Mouse (Mus musculus) forebrain, embryonic 12.5 days (tissue): ENCODE data around the gene Rpl27a. TPM values are rescaled to one million over a fixed set of nuclear protein-coding genes. Genes with fewer than 3 reads are reported as not detected.

Experiments
- ATAC-seq: fragments of 200-750 bp; cut with Nextera tagmentation; 2 replicates; pipeline ENCODE4 v1.8.0; 2017; ENCODE audit warnings: moderate TSS enrichment; ENCODE audit not compliant: low FRiP score
- H3K27ac ChIP-seq: fragments of 300-500 bp; sonication (generic); 2 replicates; pipeline ENCODE4 v1.5.1; 2016; ENCODE audit warnings: mild to moderate bottlenecking
- H3K27me3 ChIP-seq: fragments of 300-500 bp; sonication (generic); 2 replicates; pipeline ENCODE4 v1.6.1; 2016; ENCODE audit warnings: mild to moderate bottlenecking
- H3K36me3 ChIP-seq: fragments of 300-500 bp; sonication (generic); replicated peaks from 2 replicates; pipeline ENCODE4 v1.6.1; 2016; ENCODE audit warnings: mild to moderate bottlenecking
- H3K4me1 ChIP-seq: fragments of 300-500 bp; sonication (generic); 2 replicates; pipeline ENCODE4 v1.6.1; 2016
- H3K4me2 ChIP-seq: fragments of 300-500 bp; sonication (generic); 2 replicates; pipeline ENCODE4 v1.6.1; 2016; ENCODE audit warnings: mild to moderate bottlenecking, moderate library complexity
- H3K4me3 ChIP-seq: fragments of 300-500 bp; sonication (generic); replicated peaks from 2 replicates; pipeline ENCODE4 v1.5.1; 2016; ENCODE audit warnings: mild to moderate bottlenecking
- H3K9ac ChIP-seq: fragments of 300-500 bp; sonication (generic); 2 replicates; pipeline ENCODE4 v1.6.1; 2016; ENCODE audit warnings: mild to moderate bottlenecking
- H3K9me3 ChIP-seq: fragments of 300-500 bp; sonication (generic); 2 replicates; pipeline ENCODE4 v1.6.1; 2016
- WGBS: fragments of 180-500 bp; shearing (Covaris S2); methylation state at CpG from one replicate; pipeline ENCODE4 v1.1.7; 2016; 5-methylcytosine and 5-hydroxymethylcytosine counted together
- polyA plus RNA-seq: library from polyadenylated mRNA; unstranded; fragments of >200 nt; fragmentation: Nextera tagmentation; extraction: Ambion mirVana; gene quantifications from 2 replicates; pipeline ENCODE4 v1.2.1, GENCODE M21; 2016

Rpl27a gene
- polyA plus RNA-seq, 1 experiment from 2014 or later: 98.3 TPM

DNA sequence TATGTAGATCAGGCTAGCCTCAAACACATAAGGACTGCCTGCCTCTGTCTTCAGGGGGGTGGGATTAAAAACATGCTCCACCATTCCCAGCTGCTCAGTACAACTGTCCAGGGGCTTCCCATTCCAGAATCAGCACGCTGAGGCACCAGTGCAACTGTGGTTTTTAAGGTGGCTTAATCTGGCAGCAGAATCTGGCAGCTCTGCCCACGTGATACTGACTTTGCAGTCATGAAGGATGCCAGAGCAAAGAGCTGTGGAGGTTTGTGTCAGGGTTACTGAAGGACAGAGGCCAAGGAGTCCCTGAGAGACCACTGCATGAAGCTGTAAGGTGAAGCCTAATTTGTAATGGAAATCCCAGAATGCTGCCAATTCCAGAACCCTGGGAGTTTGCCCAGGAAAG is 8.1 kb upstream of the Rpl27a start:
- H3K4me3 ChIP-seq: no peak overlapping the region
- H3K36me3 ChIP-seq: no peaks in the 10 kb centered on the region
- no peaks in the 10 kb centered on the region for H3K27me3 ChIP-seq
- H3K9ac ChIP-seq: no peak overlapping the region
- WGBS: 67% methylated on average over 2 of the region's 2 CpGs
- ATAC-seq: no peak
- H3K4me2 ChIP-seq: no peak overlapping the region
- H3K27ac ChIP-seq: no peak overlapping the region
- peaks cover 15% of the 10 kb centered on the region for H3K4me1 ChIP-seq
- H3K9me3 ChIP-seq: no peaks in the 10 kb centered on the region

DNA sequence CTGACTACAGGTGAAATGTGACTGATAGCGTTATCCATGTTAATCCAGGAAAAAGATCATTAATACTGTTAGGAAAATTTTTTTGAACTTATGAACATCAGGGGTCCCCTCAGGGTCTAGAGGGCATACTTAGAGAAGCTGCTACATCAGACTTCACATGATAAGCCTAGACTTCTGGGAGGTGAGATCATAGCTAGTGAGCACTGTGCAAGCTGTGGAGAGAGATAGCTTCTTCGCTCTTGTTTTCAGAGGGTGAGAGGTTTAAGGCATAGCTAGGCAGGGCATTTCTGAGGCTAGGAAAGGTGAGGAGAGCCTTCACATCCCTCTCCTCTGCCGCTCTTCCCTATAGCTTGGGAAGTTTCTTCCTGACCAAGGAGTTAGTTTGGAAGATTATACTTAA is 7.1 kb upstream of the Rpl27a start:
- Histone ChIP-seq H3K4me1 (peaks cover 12% of the 10 kb centered on the region), H3K36me3 (no peaks in the 10 kb centered on the region), H3K4me2 (no peak overlapping the region), H3K27ac (no peak overlapping the region), H3K9ac (no peak overlapping the region), H3K9me3 (no peaks in the 10 kb centered on the region), H3K4me3 (no peak overlapping the region), H3K27me3 (no peaks in the 10 kb centered on the region)
- 89% methylated on average over 3 of the region's 3 CpGs for WGBS
- ATAC-seq: no peak

DNA sequence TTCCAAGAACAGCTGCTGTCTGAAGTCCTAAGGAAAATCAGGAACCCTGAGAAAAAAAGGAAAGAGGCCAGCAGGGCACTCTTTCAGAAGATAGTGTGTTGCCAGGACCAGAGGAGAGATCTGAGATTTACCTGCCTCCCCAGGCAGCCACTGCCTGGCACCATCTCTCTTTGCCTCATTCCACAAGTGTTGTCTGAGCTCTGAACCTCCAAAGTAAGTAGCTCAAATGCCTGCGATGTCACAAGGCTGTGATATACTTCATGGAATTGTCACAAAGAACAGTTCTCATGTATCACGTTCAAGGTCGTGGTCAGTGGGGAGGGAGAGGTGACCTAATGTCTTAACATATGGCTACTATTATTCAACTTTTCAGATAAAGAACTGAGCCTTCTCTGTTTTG is 2.4 kb upstream of the Rpl27a start:
- Histone ChIP-seq H3K27ac (no peak overlapping the region), H3K4me3 (no peak overlapping the region), H3K4me1 (peaks cover 25% of the 10 kb centered on the region), H3K9me3 (no peaks in the 10 kb centered on the region), H3K27me3 (no peaks in the 10 kb centered on the region), H3K9ac (no peak overlapping the region), H3K36me3 (peaks cover 11% of the 10 kb centered on the region), H3K4me2 (no peak overlapping the region)
- ATAC-seq: no peak
- WGBS: 88% methylated on average over 3 of the region's 3 CpGs

DNA sequence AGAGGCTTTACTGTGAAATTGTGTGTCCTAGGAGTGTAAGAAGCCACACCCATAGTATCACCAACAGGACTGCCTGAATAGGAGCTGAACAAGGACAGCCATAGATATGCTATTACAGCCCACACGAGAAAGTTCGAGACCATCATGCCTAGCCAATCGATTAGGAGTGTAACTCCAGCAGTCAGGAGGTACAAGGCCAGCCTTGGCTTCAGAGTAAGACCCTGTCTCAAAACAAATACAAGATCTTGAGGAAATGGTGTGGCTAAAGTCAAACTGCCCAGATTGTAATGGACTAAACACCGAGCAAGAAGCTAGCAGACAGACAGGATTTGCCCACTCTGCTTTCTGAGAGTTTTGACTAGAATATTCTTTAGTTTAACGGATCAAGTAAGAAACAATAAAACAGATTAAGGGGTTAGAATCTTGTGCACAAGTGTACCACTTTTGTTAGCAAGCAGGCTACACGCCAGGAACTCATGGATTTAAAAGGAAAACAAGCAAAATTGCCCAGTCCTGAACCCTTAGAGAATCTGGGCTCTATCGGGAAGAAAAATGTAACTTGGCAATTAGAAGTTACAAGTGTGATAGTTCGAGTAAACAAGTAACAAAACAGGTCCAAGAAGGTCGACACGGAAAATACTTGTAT is 788 bp upstream of the Rpl27a start:
- peak overlapping the region; percentile 96 for H3K4me3 ChIP-seq
- H3K4me2 ChIP-seq: peak overlapping the region; percentile 65
- no peaks in the 10 kb centered on the region for H3K9me3 ChIP-seq
- H3K4me1 ChIP-seq: peaks cover 28% of the 10 kb centered on the region
- WGBS: 22% methylated on average over 10 of the region's 10 CpGs
- no peaks in the 10 kb centered on the region for H3K27me3 ChIP-seq
- no peak; the same call in 1 of the 2 replicates for ATAC-seq
- H3K9ac ChIP-seq: peak overlapping the region; percentile 71
- peak overlapping the region; percentile 97 for H3K27ac ChIP-seq
- peaks cover 27% of the 10 kb centered on the region for H3K36me3 ChIP-seq

DNA sequence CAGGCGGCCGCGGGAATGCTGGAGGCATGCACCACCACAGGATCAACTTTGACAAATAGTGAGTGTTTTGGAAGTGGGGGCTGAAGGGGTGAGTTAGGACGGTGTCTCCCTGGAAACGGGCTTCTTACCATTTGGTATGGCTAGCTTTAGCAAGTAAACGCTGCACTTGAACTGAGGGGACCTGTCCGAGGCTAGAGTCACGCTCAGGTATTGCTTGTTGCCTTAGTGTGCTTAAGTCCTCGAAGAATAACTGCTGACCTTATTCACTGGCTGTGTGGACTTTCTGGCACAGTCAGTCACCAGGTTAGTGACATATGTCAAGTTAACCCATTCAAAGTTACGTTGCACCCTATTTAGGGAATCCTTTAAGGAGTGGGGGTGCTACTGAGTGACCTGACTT is 989 bp downstream of the Rpl27a start:
- H3K4me1 ChIP-seq: peaks cover 28% of the 10 kb centered on the region
- H3K9ac ChIP-seq: peak overlapping the region; percentile 97
- 5% methylated on average over 10 of the region's 10 CpGs for WGBS
- no peak for ATAC-seq
- H3K27ac ChIP-seq: peak overlapping the region; percentile 87
- peak overlapping the region; percentile 96 for H3K4me3 ChIP-seq
- no peaks in the 10 kb centered on the region for H3K9me3 ChIP-seq
- no peaks in the 10 kb centered on the region for H3K27me3 ChIP-seq
- peaks cover 45% of the 10 kb centered on the region for H3K36me3 ChIP-seq
- peak overlapping the region; percentile 92 for H3K4me2 ChIP-seq

DNA sequence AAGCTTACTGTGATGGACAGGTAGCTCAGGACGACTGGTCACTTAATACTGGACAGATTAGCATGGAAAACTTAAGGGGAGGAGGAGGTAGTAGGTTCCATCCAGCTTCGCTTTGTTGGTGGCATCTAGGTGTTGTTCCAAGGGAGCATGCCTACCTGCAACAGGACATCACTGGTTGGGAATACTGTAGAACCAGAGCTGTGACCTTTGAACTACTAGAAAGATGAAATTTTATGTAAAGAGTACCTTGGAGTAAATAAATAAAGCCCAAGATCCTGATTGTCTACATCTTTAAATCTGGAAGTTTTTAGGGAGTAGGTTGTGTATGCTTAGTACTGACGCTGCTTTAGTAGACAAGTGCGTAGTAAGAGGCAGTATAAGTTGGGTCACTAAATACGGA is 3.1 kb downstream of the Rpl27a start:
- H3K9me3 ChIP-seq: no peaks in the 10 kb centered on the region
- no peak overlapping the region for H3K9ac ChIP-seq
- H3K4me2 ChIP-seq: no peak overlapping the region
- H3K27me3 ChIP-seq: no peaks in the 10 kb centered on the region
- 84% methylated on average over 5 of the region's 5 CpGs for WGBS
- H3K27ac ChIP-seq: no peak overlapping the region
- ATAC-seq: no peak
- no peak overlapping the region for H3K4me3 ChIP-seq
- peaks cover 61% of the 10 kb centered on the region for H3K36me3 ChIP-seq
- peaks cover 28% of the 10 kb centered on the region for H3K4me1 ChIP-seq

DNA sequence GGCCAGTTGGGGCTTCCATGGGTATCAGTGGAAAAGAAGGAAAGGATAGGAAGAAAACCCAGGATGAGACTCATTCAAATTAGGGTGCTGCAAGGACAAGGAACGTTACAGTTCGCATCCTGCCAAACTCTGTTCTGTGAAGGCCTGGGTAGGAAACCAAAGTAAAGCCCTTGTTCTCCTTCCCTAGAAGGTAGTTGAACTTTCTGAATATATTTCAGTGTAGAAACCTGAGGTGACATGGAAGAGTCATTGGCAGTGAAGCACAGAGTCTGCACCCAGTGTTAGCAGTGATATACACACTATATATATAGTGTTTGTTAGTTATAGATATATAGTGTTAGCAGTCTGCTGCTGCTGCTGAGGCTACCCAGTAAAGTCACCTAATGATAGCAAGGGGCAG is 4.4 kb downstream of the Rpl27a start:
- no peak overlapping the region for H3K4me2 ChIP-seq
- no peak for ATAC-seq
- H3K4me3 ChIP-seq: no peak overlapping the region
- H3K27me3 ChIP-seq: no peaks in the 10 kb centered on the region
- 82% methylated on average over 2 of the region's 2 CpGs for WGBS
- H3K36me3 ChIP-seq: peaks cover 61% of the 10 kb centered on the region
- H3K4me1 ChIP-seq: peaks cover 21% of the 10 kb centered on the region
- no peak overlapping the region; the same call in 1 of the 2 replicates for H3K27ac ChIP-seq
- no peaks in the 10 kb centered on the region for H3K9me3 ChIP-seq
- no peak overlapping the region for H3K9ac ChIP-seq

DNA sequence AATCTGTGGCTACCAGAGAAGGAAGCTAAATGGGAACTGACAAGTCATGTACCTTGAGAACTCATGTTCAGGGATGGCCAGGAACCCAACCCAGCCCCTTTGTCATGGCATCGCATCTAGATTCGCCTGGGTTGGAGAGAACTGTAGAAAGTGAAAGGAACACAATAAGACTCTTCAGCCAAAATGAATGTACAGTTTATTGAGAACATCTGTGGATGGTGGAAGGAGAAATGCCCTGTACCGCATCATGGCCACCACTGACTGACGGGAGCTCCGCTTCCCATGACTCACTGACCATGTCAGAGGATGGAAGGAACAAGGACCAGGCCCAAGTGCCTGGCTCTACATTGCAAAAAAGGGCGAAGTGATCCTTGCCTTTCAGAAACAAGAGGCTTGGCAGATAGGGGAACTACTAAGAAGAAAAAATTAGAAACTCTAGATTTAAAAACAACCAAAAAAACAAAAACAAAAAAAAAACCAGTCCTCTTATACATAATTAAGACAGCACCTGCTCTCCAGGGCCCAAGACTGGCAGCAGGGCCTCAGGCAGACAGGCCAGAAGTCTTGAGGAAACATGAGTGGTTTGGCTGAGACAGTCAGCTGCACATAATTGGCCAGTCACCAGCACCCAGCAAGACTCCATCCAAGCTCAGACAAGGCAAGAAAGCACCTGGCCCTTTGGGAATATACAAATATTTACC is 4.9 kb downstream of the Rpl27a start:
- H3K9me3 ChIP-seq: no peaks in the 10 kb centered on the region
- no peaks in the 10 kb centered on the region for H3K27me3 ChIP-seq
- H3K4me3 ChIP-seq: no peak overlapping the region
- no peak overlapping the region for H3K4me2 ChIP-seq
- H3K9ac ChIP-seq: no peak overlapping the region
- H3K27ac ChIP-seq: no peak overlapping the region; the same call in 1 of the 2 replicates
- peaks cover 19% of the 10 kb centered on the region for H3K4me1 ChIP-seq
- H3K36me3 ChIP-seq: peaks cover 61% of the 10 kb centered on the region
- 64% methylated on average over 6 of the region's 6 CpGs for WGBS
- no peak for ATAC-seq

DNA sequence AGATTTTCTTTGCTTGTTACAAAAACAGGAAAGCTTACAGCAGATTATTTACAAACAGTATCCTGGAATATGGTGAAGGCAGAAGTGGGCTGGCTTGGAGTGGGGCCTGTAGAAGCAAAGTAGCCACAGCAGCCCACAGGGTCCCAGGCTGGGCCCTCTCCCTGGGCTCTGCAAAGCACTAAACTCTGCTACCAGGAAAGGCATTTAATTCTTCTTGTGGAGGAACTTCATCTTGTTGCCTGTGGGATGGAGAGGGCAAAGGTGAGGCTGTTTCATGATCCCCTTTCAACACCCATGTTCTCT is 5.4 kb downstream of the Rpl27a start:
- H3K9me3 ChIP-seq: no peaks in the 10 kb centered on the region
- H3K4me2 ChIP-seq: no peak overlapping the region
- no peak overlapping the region for H3K4me3 ChIP-seq
- H3K27me3 ChIP-seq: no peaks in the 10 kb centered on the region
- peaks cover 61% of the 10 kb centered on the region for H3K36me3 ChIP-seq
- H3K9ac ChIP-seq: no peak overlapping the region
- H3K4me1 ChIP-seq: peaks cover 19% of the 10 kb centered on the region
- H3K27ac ChIP-seq: 0 out of 2 replicates have a peak overlapping the region, but pooled peaks have one; percentile 26
- no peak for ATAC-seq

DNA sequence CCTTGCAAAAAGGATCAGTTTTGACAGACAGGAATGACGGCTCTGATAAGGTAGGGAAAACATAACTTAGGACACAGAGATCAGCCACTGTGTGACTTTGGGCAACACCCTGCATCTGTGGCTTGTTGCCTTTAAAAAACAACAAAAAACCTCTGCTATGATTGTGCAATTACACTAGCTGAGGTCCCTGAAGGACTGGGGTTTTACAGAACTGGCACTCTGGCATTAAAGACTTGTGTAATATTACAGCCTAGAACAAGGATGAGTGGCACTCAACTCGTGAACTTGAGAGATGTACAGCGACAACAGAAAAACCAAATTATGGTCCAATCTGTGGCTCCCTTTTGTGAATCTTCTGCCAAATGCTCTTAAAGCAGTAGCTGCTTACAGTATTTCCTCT is 5.8 kb downstream of the Rpl27a start:
- peaks cover 18% of the 10 kb centered on the region for H3K4me1 ChIP-seq
- peak overlapping the region; percentile 25; the same call in 1 of the 2 replicates for H3K27ac ChIP-seq
- H3K9ac ChIP-seq: no peak overlapping the region
- WGBS: 84% methylated on average over 3 of the region's 3 CpGs
- peaks cover 61% of the 10 kb centered on the region for H3K36me3 ChIP-seq
- H3K9me3 ChIP-seq: no peaks in the 10 kb centered on the region
- ATAC-seq: no peak
- no peak overlapping the region for H3K4me3 ChIP-seq
- H3K4me2 ChIP-seq: no peak overlapping the region
- no peaks in the 10 kb centered on the region for H3K27me3 ChIP-seq

DNA sequence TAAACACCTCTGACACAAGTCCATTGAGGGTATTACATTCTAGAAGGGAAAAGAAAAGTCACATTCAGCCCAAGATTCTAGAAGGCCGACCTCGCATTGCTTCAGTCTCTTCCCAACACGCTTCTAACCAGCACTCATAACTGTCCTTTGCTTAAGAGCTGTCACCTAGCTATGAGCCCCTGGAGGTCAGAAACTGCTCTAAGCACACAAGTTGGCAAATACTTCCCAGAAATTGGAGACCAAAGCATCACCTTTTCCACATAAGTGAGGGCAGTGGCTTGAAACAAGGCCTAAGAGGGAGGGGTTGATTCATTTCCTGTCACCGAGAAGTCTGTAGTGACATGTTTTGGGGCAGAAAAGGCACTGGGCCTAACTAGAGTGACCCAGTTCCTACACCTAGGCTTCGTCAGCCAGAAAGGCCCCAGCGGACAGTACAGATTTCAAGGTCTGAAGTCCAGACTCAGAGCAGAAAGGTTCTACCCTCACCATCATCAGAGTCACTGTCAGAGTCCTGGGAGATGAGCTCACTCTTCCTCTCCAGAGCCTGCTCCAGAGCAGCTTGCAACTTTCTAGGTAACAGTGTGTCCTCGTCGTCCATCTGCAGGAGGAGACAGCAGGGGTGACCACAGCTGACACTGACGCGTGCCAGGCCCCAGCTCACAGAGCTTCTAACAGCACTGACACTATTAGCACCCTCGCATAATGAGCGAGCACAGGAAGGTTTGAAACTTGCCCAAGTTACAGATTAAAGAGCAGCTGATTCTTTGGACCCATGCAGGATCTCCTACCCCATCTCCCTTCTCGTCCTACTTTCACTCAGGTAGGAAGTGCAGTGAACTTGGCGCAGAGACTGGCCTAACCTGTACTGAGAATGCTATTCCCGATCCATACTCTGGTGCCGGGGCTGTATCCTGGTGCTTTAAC is 7.1 kb downstream of the Rpl27a start:
- Histone ChIP-seq H3K9me3 (no peaks in the 10 kb centered on the region), H3K4me2 (no peak overlapping the region), H3K4me3 (no peak overlapping the region), H3K36me3 (peaks cover 59% of the 10 kb centered on the region), H3K9ac (no peak overlapping the region), H3K27me3 (no peaks in the 10 kb centered on the region), H3K4me1 (peaks cover 6% of the 10 kb centered on the region), H3K27ac (0 out of 2 replicates have a peak overlapping the region, but pooled peaks have one; percentile 19)
- ATAC-seq: no peak
- 81% methylated on average over 16 of the region's 16 CpGs for whole genome bisulfite sequencing

DNA sequence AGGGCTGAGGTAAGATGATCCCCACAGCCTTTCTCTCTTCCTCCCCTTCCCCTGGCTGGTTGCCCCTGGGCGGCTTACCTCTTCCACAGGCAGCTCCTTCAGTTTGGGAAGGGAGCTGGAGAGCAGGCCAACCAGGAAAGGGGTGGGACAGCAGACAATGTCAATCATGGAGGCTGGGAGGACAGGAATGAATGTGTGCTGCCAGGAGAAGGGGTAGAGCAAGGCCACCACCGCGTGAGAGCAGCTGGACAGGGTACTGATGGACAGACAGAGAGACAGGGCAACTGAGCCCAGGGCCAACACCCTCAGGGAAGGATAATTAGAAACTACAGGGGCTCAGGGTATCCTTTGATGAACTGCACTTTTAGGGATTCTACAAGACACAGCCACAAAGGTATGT is 8.6 kb downstream of the Rpl27a start:
- Histone ChIP-seq H3K27ac (no peak overlapping the region), H3K4me3 (no peak overlapping the region), H3K4me2 (no peak overlapping the region), H3K36me3 (peaks cover 44% of the 10 kb centered on the region), H3K27me3 (no peaks in the 10 kb centered on the region), H3K9ac (no peak overlapping the region), H3K4me1 (no peaks in the 10 kb centered on the region), H3K9me3 (no peaks in the 10 kb centered on the region)
- WGBS: 79% methylated on average over 3 of the region's 3 CpGs
- no peak for ATAC-seq
